Mouse (Mus musculus): ENCODE results near the gene Qk.

Qk gene

GRCm38 (mm10) chr17:10325921-10326320, 6.3 kb upstream of the Qk start:
- no peak for DNase-seq

GRCm38 (mm10) chr17:10321754-10322153, 2.1 kb upstream of the Qk start:
- no peak for DNase-seq

GRCm38 (mm10) chr17:10321092-10321491, 1.4 kb upstream of the Qk start:
- no peak for DNase-seq

GRCm38 (mm10) chr17:10320456-10320790, 769 bp upstream of the Qk start:
- no peak for DNase-seq

GRCm38 (mm10) chr17:10319431-10319684, 296 bp downstream of the Qk start:
- no peak for DNase-seq

- peak; percentile 81 for DNase-seq
Observed at GRCm38 (mm10) chr17:10318561-10319430, 858 bp downstream of the Qk start.

- DNase-seq = peak; percentile 63
Observed at GRCm38 (mm10) chr17:10317981-10318551, 1.6 kb downstream of the Qk start.

GRCm38 (mm10) chr17:10317186-10317585, 2.5 kb downstream of the Qk start:
- peak; percentile 85 for DNase-seq

GRCm38 (mm10) chr17:10316446-10316845, 3.2 kb downstream of the Qk start:
- DNase-seq = no peak

GRCm38 (mm10) chr17:10310046-10310445, 9.6 kb downstream of the Qk start:
- DNase-seq = no peak

- no peak for DNase-seq
Observed at GRCm38 (mm10) chr17:10309135-10309623, 10.5 kb downstream of the Qk start.

GRCm38 (mm10) chr17:10306424-10306823, 13.2 kb downstream of the Qk start:
- DNase-seq = no peak

GRCm38 (mm10) chr17:10304001-10304400, 15.7 kb downstream of the Qk start:
- no peak for DNase-seq

GRCm38 (mm10) chr17:10300968-10301795, 18.5 kb downstream of the Qk start:
- no peak for DNase-seq

- DNase-seq = no peak
Observed at GRCm38 (mm10) chr17:10299396-10299795, 20.3 kb downstream of the Qk start.

GRCm38 (mm10) chr17:10292520-10292919, 27.1 kb downstream of the Qk start:
- no peak for DNase-seq

- no peak for DNase-seq
Observed at GRCm38 (mm10) chr17:10284772-10285171, 34.9 kb downstream of the Qk start.

GRCm38 (mm10) chr17:10279532-10279931, 40.1 kb downstream of the Qk start:
- no peak for DNase-seq

- DNase-seq = no peak
Observed at GRCm38 (mm10) chr17:10269518-10269917, 50.1 kb downstream of the Qk start.

- no peak for DNase-seq
Observed at GRCm38 (mm10) chr17:10268468-10268867, 51.2 kb downstream of the Qk start.

- DNase-seq = no peak
Observed at GRCm38 (mm10) chr17:10266207-10266606, 53.4 kb downstream of the Qk start.

GRCm38 (mm10) chr17:10251252-10251958, 68.2 kb downstream of the Qk start:
- DNase-seq = no peak

GRCm38 (mm10) chr17:10240081-10240480, 79.6 kb downstream of the Qk start:
- DNase-seq = no peak
